Mouse (Mus musculus) bone marrow macrophage, adult 2 months (primary cell): Measurements from ENCODE around the gene Rbks.

Experiments
- CTCF ChIP-seq: IDR thresholded peaks from 2 replicates; pipeline ENCODE4 v1.5.1; 2012; ENCODE audit warnings: low read depth, mild to moderate bottlenecking, low read length, moderate library complexity
- POLR2A ChIP-seq: IDR thresholded peaks from 2 replicates; pipeline ENCODE4 v1.6.1; 2012; ENCODE audit warnings: mild to moderate bottlenecking, low read depth, low read length, borderline replicate concordance

DNA sequence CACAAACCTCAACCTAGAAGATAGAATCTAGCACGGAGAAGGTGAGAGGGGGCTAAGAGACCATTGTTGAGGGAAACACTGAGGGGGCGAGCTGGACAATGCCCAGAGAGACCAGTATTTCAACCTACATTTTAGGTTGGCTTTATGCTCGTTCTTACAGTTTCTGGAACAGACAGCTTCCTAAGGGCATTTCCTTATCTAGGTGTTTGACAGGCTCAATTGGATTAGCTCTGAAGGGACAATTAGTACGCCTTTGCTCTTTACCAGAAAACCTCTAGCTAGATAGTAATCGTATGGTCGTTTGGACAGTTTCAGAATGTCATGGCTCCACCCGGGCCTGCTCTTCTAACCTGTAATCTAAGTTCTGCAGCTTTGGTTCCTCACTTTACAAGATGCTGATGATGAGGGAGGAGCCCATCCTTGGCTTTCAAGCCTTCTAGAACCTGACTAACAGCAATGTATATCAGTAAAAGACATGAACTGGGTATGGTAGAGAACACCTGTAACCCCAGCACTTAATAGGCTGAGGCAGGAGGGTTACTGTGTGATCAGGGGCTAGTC, 96.2 kb downstream of the Rbks start:
- TF ChIP-seq POLR2A (no peak), CTCF (no peak)
